Mouse (Mus musculus) heart, embryonic 15.5 days (tissue): Measurements from ENCODE around the gene Krt80. TPM values are rescaled to one million over a fixed set of nuclear protein-coding genes. Genes with fewer than 3 reads are reported as not detected.

Experiments used
- ATAC-seq: fragments of 200-750 bp; cut with Nextera tagmentation; replicated peaks from 2 replicates; pipeline ENCODE4 v1.8.0; 2017; ENCODE audit warnings: low read depth, moderate TSS enrichment; ENCODE audit not compliant: insufficient number of reproducible peaks, insufficient read depth, low FRiP score
- H3K27ac ChIP-seq: fragments of 300-500 bp; sonication (generic); 2 replicates; pipeline ENCODE4 v1.5.1; 2015; ENCODE audit warnings: mild to moderate bottlenecking, inconsistent platforms
- H3K27me3 ChIP-seq: fragments of 300-500 bp; sonication (generic); 2 replicates; pipeline ENCODE4 v1.6.1; 2015; ENCODE audit warnings: inconsistent platforms
- H3K36me3 ChIP-seq: fragments of 300-500 bp; sonication (generic); 2 replicates; pipeline ENCODE4 v1.6.1; 2015; ENCODE audit warnings: mild to moderate bottlenecking, inconsistent platforms
- H3K4me1 ChIP-seq: fragments of 300-500 bp; sonication (generic); replicated peaks from 2 replicates; pipeline ENCODE4 v1.6.1; 2015; ENCODE audit warnings: inconsistent platforms
- H3K4me2 ChIP-seq: fragments of 300-500 bp; sonication (generic); 2 replicates; pipeline ENCODE4 v1.6.1; 2015; ENCODE audit warnings: inconsistent platforms, mild to moderate bottlenecking, moderate library complexity
- H3K4me3 ChIP-seq: fragments of 300-500 bp; sonication (generic); 2 replicates; pipeline ENCODE4 v1.5.1; 2015; ENCODE audit warnings: mild to moderate bottlenecking, inconsistent platforms
- H3K9ac ChIP-seq: fragments of 300-500 bp; sonication (generic); 2 replicates; pipeline ENCODE4 v1.6.1; 2015; ENCODE audit warnings: mild to moderate bottlenecking, inconsistent platforms
- H3K9me3 ChIP-seq: fragments of 300-500 bp; sonication (generic); replicated peaks from 2 replicates; pipeline ENCODE4 v1.6.1; 2016; ENCODE audit warnings: inconsistent platforms
- WGBS: fragments of 180-500 bp; shearing (Covaris S2); methylation state at CpG from one replicate; pipeline ENCODE4 v1.1.7; 2015; ENCODE audit warnings: mixed read lengths; 5-methylcytosine and 5-hydroxymethylcytosine counted together
- polyA plus RNA-seq: library from polyadenylated mRNA; unstranded; fragments of >200 nt; fragmentation: Nextera tagmentation; extraction: Ambion mirVana; gene quantifications from 2 replicates; pipeline ENCODE4 v1.2.1, GENCODE M21; 2015

Gene Krt80
- polyA plus RNA-seq, 1 experiment from 2014 or later, result 8.1 TPM

GRCm38 (mm10) chr15:101373286-101373898 lies 3.4 kb upstream of the Krt80 start:
- 78% methylated on average over 16 of the region's 16 CpGs for WGBS
- no peak for ATAC-seq
- Histone ChIP-seq H3K27ac (no peak overlapping the region), H3K4me1 (peaks cover 84% of the 10 kb centered on the region), H3K9ac (no peak overlapping the region), H3K4me2 (no peak overlapping the region), H3K36me3 (no peaks in the 10 kb centered on the region), H3K27me3 (peaks cover 6% of the 10 kb centered on the region; the same call in 1 of the 2 replicates), H3K9me3 (no peaks in the 10 kb centered on the region), H3K4me3 (no peak overlapping the region)

GRCm38 (mm10) chr15:101372131-101372977 lies 2.4 kb upstream of the Krt80 start:
- 0 out of 2 replicates have a peak overlapping the region, but pooled peaks have one; percentile 3 for H3K27ac ChIP-seq
- H3K9me3 ChIP-seq, result no peaks in the 10 kb centered on the region
- H3K36me3 ChIP-seq, result no peaks in the 10 kb centered on the region
- no peak overlapping the region for H3K4me3 ChIP-seq
- no peak for ATAC-seq
- 0 out of 2 replicates have a peak, but pooled peaks cover 2% of the 10 kb centered on the region for H3K27me3 ChIP-seq
- no peak overlapping the region for H3K9ac ChIP-seq
- H3K4me2 ChIP-seq, result no peak overlapping the region
- WGBS, result 51% methylated on average over 7 of the region's 7 CpGs
- H3K4me1 ChIP-seq, result peaks cover 89% of the 10 kb centered on the region

GRCm38 (mm10) chr15:101371141-101371985 lies 1.4 kb upstream of the Krt80 start:
- Histone ChIP-seq H3K27ac (peak overlapping the region; percentile 94), H3K9ac (no peak overlapping the region), H3K27me3 (0 out of 2 replicates have a peak, but pooled peaks cover 2% of the 10 kb centered on the region), H3K4me2 (no peak overlapping the region), H3K4me3 (no peak overlapping the region), H3K36me3 (no peaks in the 10 kb centered on the region), H3K9me3 (no peaks in the 10 kb centered on the region), H3K4me1 (peaks cover 88% of the 10 kb centered on the region)
- 72% methylated on average over 15 of the region's 15 CpGs for WGBS
- ATAC-seq, result no peak

GRCm38 (mm10) chr15:101369382-101370100 lies 421 bp downstream of the Krt80 start:
- peak overlapping the region; percentile 94 for H3K27ac ChIP-seq
- peak overlapping the region; percentile 55 for H3K4me2 ChIP-seq
- H3K4me1 ChIP-seq, result peaks cover 87% of the 10 kb centered on the region
- H3K9ac ChIP-seq, result peak overlapping the region; percentile 49
- peak; percentile 0; the same call in 1 of the 2 replicates for ATAC-seq
- H3K9me3 ChIP-seq, result no peaks in the 10 kb centered on the region
- 0 out of 2 replicates have a peak, but pooled peaks cover 2% of the 10 kb centered on the region for H3K27me3 ChIP-seq
- 32% methylated on average over 12 of the region's 12 CpGs for WGBS
- no peaks in the 10 kb centered on the region for H3K36me3 ChIP-seq
- H3K4me3 ChIP-seq, result peak overlapping the region; percentile 14

- Histone ChIP-seq H3K4me2 (peak overlapping the region; percentile 55), H3K36me3 (no peaks in the 10 kb centered on the region), H3K27ac (peak overlapping the region; percentile 94), H3K4me1 (peaks cover 83% of the 10 kb centered on the region), H3K4me3 (0 out of 2 replicates have a peak overlapping the region, but pooled peaks have one; percentile 2), H3K9ac (peak overlapping the region; percentile 29; the same call in 1 of the 2 replicates), H3K27me3 (0 out of 2 replicates have a peak, but pooled peaks cover 2% of the 10 kb centered on the region), H3K9me3 (no peaks in the 10 kb centered on the region)
- ATAC-seq, result no peak
- 56% methylated on average over 11 of the region's 11 CpGs for WGBS
These were observed 1.2 kb downstream of the Krt80 start for GRCm38 (mm10) chr15:101368502-101369381.

- Histone ChIP-seq H3K27ac (no peak overlapping the region), H3K36me3 (no peaks in the 10 kb centered on the region), H3K9me3 (no peaks in the 10 kb centered on the region), H3K9ac (no peak overlapping the region), H3K4me1 (peaks cover 82% of the 10 kb centered on the region), H3K4me2 (no peak overlapping the region), H3K4me3 (no peak overlapping the region), H3K27me3 (0 out of 2 replicates have a peak, but pooled peaks cover 1% of the 10 kb centered on the region)
- 78% methylated on average over 6 of the region's 6 CpGs for WGBS
- ATAC-seq, result no peak
These were observed 1.9 kb downstream of the Krt80 start for GRCm38 (mm10) chr15:101368015-101368414.

GRCm38 (mm10) chr15:101367497-101367896 lies 2.5 kb downstream of the Krt80 start:
- Histone ChIP-seq H3K27ac (no peak overlapping the region), H3K9ac (no peak overlapping the region), H3K4me2 (no peak overlapping the region), H3K9me3 (no peaks in the 10 kb centered on the region), H3K27me3 (no peaks in the 10 kb centered on the region), H3K36me3 (no peaks in the 10 kb centered on the region), H3K4me3 (no peak overlapping the region), H3K4me1 (peaks cover 77% of the 10 kb centered on the region)
- no peak for ATAC-seq
- 74% methylated on average over 8 of the region's 8 CpGs for WGBS

GRCm38 (mm10) chr15:101366926-101367325 lies 3.0 kb downstream of the Krt80 start:
- Histone ChIP-seq H3K36me3 (no peaks in the 10 kb centered on the region), H3K9ac (no peak overlapping the region), H3K4me3 (no peak overlapping the region), H3K27ac (0 out of 2 replicates have a peak overlapping the region, but pooled peaks have one; percentile 55), H3K4me2 (no peak overlapping the region), H3K4me1 (peaks cover 71% of the 10 kb centered on the region), H3K9me3 (no peaks in the 10 kb centered on the region), H3K27me3 (no peaks in the 10 kb centered on the region)
- ATAC-seq, result no peak
- 65% methylated on average over 2 of the region's 2 CpGs for WGBS

- Histone ChIP-seq H3K4me1 (peaks cover 66% of the 10 kb centered on the region), H3K36me3 (no peaks in the 10 kb centered on the region), H3K9ac (no peak overlapping the region), H3K27me3 (no peaks in the 10 kb centered on the region), H3K9me3 (no peaks in the 10 kb centered on the region), H3K4me3 (no peak overlapping the region), H3K27ac (0 out of 2 replicates have a peak overlapping the region, but pooled peaks have one; percentile 55), H3K4me2 (no peak overlapping the region)
- WGBS, result 57% methylated on average over 3 of the region's 3 CpGs
- no peak for ATAC-seq
These were observed 3.5 kb downstream of the Krt80 start for GRCm38 (mm10) chr15:101366482-101366881.

- no peak for ATAC-seq
- Histone ChIP-seq H3K4me3 (no peak overlapping the region), H3K27me3 (no peaks in the 10 kb centered on the region), H3K9me3 (no peaks in the 10 kb centered on the region), H3K36me3 (no peaks in the 10 kb centered on the region), H3K27ac (peak overlapping the region; percentile 55), H3K9ac (no peak overlapping the region), H3K4me2 (no peak overlapping the region), H3K4me1 (peaks cover 59% of the 10 kb centered on the region)
- WGBS, result 47% methylated on average over 4 of the region's 4 CpGs
These were observed 4.2 kb downstream of the Krt80 start for GRCm38 (mm10) chr15:101365721-101366120.
